Mouse (Mus musculus): ENCODE measurements around the gene Tecrl.

Gene Tecrl

DNA sequence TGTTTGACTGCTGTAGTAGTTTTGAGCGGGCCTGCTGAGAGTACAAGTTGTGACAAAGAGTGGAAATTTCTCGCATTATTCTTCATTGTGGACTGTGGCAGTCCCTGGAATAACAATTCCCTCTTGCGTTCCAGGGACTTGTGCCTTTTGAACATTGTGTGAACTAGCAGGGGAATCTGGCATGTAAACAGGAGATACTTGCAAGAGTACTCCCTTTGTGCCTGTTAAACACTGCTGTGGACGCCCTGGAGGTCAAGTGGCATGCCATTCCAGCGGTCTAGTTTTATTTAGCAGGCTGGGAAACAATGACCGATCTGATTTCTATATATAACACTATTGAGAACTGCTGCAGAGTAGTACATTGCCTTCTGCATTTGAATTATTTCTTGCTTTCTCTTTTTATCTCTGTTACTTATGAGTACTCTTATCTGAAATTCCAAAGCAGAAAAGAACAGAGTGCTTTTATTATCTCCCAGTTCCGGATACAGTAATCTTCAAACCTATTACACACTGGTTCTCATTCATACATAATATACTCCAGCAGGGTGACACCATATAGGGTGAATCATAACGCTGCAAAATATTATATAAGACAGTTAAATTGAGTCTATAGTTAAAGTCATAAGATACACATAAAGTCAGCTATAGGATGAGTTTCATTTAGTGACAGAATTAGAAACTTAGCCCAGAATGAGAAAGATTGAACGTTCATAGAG, at the start of gene Tecrl:
Tecrl (minus strand) TSS at position 350 of the 716 bp plus-strand sequence.
- DNase-seq (ENCODE audit: low read depth, low spot score): no peak

DNA sequence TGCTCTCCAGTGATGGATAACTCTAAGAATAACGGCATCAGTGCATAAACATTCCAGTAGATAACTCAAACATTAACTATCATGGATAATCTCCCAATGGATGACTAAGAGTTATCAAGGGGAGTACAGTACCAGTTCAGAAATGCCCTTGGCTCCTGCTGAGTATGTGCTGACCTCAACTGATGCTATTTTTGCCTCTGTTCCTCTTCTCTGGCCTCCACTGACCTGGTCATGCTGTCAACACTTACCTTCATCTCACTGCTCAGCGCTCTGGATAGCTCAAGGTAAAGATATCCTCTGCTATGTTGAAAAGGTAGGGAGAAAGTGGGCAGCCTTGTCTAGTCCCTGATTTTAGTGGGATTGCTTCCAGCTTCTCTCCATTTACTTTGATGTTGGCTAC, 30.0 kb upstream of the Tecrl start:
- no peak for DNase-seq (ENCODE audit: low read depth, low spot score)

DNA sequence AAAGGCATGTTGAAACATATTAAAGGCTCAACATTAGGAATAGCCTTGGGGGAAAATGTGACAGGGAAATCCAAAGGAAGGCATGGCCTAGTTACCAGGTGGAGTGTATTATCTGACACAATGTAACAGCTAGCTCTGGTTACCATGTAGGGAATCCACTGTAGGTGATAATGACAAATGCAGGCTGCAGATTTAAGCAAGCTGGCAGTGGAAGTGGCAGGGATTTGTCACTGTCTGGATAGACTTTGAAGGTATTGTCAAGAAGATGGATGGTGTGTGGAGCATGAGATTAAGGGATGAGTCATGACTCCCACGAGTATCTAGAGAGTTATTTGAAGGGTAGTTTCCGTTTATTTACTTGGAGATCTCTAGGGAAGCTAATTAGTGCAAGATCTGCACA, 3.4 kb downstream of the Tecrl start:
- no peak for DNase-seq (ENCODE audit: low read depth, low spot score)

DNA sequence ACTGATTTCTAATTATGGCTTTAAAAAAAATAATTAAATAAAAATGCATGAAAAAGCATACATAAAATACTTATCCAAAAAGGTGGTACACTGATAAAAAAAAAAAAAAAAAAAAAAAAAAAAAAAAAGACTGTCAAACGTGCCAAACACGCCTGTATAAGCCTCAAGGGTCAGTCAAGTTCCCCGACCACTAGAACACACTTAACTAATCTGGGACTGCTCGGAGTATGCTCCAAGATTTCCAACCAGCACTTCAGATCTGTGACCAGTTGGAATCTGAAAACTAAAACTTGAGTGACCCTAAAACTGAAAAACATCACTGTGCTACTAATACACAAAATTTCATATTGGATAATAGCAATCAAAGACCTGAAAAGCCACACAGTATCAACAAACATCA, 15.9 kb downstream of the Tecrl start:
- DNase-seq (ENCODE audit: low read depth, low spot score): no peak

DNA sequence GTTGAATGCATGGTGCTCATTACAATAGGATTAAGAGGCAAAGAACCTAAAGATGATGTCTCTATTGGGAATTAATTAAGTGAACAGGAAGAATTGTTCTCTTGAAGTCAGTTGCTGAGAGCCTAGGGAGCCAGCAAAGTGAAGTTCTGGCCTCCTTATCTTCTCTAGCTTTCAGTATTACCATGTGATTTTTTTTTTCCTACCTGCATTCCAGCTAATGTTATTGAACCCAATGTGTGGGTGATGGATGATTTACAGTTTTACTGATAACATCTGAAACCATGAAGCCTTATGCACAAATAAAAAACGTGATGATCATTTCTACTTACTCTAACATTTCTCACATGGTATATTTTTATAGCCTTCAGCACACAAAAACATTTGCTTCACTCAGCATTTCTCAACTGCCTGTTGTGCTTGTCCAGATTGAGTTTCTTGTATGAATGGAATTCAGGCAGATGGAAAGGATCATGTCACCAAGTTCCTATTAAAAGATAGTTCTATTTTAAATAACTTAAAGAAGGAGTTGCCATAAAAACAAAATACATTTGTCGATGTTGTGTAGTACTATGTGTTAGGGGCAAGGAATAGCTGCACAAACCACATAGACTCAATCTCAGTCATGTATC, 87.7 kb downstream of the Tecrl start:
- no peak for DNase-seq (ENCODE audit: low read depth, low spot score)

DNA sequence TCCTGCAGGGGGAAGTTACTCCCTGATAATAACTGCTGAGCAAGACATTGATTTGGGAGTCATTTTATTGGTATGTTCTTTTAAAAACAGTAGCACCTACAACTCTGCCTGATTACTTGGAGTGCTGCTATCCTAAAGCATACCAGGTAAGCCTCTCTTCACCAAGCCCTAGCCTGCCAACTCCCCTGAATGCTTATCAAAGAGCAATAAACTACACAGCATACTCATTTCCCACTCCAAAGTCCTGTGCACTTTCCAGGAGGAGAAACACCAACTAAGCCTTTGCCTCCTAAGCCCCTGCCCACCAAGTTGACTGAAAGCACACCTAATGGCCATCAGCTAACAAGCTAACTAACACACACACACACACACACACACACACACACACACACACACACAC, 94.9 kb downstream of the Tecrl start:
- no peak for DNase-seq (ENCODE audit: low read depth, low spot score)

DNA sequence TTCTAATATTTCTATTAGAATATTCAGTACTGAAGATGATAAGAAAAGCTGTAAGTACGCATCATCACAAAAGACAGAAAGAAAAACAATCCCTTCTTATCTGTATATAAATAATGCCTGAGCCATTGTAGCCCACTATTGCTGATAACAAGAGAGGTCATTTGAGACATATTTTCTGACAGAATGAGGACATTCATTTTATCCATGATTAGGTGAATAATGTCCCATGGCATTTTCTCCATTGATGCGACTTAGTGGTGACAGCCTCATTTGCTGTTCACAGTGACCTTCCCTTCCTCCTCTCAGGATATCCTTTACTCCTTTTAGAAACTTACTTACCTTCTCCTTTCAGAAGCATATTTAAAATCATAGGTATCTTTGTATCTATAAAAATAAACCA, 100.9 kb downstream of the Tecrl start:
- DNase-seq (ENCODE audit: low read depth, low spot score): no peak

DNA sequence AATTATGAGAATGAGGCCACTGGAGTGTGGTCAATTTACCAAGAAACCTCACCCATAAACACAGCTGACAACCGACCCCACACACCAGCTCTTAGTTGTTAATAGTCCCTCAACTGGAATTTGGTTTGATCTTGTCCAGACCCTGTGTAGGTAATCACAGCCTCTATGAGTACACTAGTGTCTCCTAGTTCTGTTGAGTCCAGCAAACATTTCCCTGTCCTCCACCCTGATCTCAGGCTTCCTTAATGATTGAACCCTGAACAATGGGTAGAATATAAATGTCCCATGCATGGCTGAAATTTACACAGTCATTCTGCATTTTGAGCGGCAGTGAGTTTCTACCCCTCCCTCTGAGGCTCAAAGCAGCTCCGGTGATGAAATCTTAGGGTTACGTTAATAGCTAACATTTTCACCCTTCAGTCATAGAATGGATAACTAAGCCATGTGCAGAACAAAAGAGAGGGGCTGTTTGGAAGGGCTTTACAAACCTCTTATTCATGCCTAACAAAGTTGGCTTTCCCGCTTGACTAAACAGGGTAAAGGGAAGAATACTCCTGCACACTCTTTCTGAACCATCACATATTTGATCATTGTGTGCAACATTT, 116.0 kb downstream of the Tecrl start:
- no peak for DNase-seq (ENCODE audit: low read depth, low spot score)
